Mouse (Mus musculus): ENCODE measurements at regions not wholly inside any gene's neighbourhood (a gene's known extent, or its start where the extent isn't known, plus 50 kb on each side); places are given as distances from the start of the nearest gene placed in this dataset.
A peak's percentile ranks its signal among the peaks of the same experiment; 100 is the strongest.

- DNase-seq (ENCODE audit: low spot score in 2 of 2) = peak; percentile 6 to 16
Measured at GRCm38 (mm10) chr10:100152821-100153220, 137.4 kb downstream of the Kitl start.

DNA sequence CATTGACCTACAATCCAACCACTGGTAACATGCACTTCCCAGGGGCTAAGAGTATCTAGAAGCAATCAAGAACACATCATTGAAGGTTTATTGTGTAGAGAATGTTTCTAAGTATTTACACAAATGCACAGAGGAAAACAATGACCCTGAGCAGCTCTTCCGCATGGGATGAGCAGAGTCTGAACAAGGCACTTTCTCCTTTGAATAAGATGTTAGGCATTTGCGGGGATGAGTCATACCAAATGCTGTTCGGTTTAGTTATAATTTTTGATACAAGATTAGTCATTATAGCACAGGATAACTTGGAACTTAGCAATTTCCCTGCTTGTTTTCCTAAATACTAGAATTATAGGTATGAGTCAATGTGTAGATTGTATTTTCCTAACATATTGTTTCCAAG is 137.9 kb downstream of the Kitl start:
- no peak for DNase-seq (ENCODE audit: low spot score in 2 of 2)

DNA sequence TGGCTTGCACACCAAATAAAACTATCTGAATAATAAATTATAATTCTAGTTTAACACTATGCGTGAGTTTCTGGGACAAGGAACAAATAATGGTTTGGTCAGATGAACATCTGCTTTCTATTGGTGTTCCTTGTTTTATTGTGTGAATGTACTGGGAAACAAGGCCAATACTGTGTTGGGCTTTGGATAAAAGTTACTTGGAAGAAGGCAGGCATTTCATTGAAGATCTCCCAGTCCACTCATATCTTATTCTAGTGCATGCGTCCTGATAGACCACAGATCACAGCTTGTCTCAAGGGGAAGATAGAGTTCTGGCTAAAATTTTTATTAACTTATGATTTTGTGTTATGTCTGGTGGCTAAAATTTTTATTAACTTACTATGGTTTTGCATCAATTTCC is 140.1 kb downstream of the Kitl start:
- DNase-seq (ENCODE audit: low spot score in 2 of 2) = no peak

- DNase-seq (ENCODE audit: low spot score in 2 of 2) = no peak
Measured at GRCm38 (mm10) chr10:100159843-100160531, 144.6 kb downstream of the Kitl start.

DNA sequence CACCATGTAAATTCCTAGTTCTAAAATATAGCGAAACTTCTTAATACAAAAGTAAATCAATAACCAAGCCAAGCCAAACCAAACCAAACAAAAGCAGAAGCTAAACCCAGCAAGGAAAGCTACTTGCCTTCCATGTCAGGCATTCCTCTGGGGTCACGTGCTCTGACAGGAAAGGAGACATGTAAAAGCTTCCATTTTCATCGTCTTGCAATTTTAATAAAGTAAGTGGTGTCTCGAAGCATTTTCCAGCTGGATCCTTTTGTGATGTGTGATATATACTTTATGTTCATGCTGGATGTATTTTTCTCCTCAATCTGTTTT is 145.1 kb downstream of the Kitl start:
- DNase-seq (ENCODE audit: low spot score in 2 of 2) = no peak

- no peak for DNase-seq (ENCODE audit: low spot score in 2 of 2)
Measured at GRCm38 (mm10) chr10:100161117-100161516, 145.7 kb downstream of the Kitl start.

GRCm38 (mm10) chr10:100164526-100164925 is 149.1 kb downstream of the Kitl start:
- DNase-seq (ENCODE audit: low spot score in 2 of 2) = no peak

GRCm38 (mm10) chr10:100170836-100171235 is 155.4 kb downstream of the Kitl start:
- DNase-seq (ENCODE audit: low spot score in 2 of 2) = no peak

DNA sequence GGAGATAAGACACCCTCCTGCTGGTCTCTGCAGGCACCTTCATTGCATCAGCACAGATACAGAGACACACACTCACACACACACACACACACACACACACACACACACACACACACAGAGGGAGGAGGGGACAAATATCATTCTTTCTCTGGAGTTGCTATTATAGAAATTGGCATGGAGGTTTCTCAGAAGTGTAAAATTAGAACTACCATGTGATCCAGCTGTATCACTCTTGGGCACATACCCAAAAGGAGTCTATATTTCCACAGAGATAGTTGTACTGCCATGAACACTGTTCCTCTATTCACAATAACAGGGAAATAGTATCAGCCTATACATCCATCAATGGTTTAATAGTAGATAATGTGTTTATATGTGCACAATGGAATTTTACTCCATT is 137.8 kb upstream of the Gm4301 start:
- DNase-seq (ENCODE audit: low spot score in 2 of 2) = no peak

- no peak for DNase-seq (ENCODE audit: low spot score in 2 of 2)
Measured at GRCm38 (mm10) chr10:100199090-100199690, 136.3 kb upstream of the Gm4301 start.

DNA sequence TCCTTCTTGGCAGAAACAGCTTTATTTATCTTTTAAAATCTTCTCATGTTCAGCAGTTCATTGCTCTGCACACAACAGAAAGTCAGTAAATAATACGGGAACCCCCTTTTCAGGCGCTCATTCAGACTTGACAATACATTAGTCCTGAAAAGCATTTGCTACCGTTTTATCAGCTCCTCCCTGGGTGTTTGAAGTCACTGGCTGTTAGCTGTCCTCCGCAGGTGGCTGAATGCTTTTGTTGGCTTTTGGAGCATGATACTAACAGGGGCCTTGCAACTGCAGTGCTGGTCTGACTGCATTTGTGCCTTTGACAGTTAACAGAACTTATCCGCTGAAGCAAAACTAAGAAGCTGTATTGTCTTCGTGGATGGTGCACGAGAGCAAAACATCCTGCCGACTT is 135.0 kb upstream of the Gm4301 start:
- DNase-seq (ENCODE audit: low spot score in 2 of 2) = no peak

GRCm38 (mm10) chr10:100206617-100207530 is 128.6 kb upstream of the Gm4301 start:
- DNase-seq (ENCODE audit: low spot score in 2 of 2) = no peak

DNA sequence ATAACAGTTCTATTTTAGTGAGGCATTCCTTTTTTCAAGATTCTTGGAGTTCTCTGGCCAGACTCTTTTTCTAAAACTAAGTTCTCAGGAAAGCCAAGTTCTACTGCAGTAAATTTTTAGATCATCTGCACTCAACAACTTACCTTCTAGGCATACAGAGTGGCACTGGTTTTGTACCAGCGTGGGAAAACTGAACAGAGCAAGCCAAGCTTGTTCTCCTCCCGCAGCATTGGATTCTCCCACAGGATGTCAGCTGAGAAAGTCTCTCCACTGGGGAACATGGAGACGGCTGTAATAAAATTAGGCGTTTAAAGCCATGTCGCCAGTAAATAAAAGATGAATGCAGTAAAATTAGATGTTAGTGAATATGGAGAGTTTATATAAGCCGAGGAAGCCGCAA is 124.8 kb upstream of the Gm4301 start:
- DNase-seq (ENCODE audit: low spot score in 2 of 2) = no peak

GRCm38 (mm10) chr10:100224459-100225097 is 110.9 kb upstream of the Gm4301 start:
- DNase-seq (ENCODE audit: low spot score in 2 of 2) = no peak

DNA sequence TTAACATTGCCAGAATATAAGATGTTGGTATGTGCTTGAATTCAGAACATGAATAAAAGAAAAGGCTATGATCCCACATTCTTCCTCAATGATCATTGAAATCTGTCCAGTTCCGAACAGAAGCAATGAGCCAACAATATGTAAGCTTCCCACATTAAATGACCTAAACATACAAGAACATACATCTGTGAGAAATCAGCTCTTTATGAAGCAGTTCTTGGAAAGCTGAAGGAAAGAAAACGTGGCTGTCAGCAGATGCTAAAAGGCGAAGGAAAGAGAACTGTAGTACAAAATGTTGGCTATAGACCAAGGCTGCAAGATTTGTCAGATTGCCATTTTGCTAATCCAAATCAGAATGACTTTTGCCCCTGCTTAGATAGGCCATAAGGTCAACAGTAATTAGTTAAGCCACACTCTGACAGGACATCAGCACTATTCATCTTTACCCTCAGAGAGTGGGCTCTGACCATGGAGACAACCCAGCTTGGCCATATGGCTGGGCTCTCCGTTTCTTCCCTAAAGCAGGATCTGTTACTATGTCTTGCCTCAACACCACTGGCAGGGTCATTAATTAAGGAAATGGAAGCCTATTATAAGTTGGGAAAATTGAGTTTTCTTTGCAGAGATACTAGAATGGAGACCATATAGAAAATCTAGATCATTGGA is 76.1 kb upstream of the Gm4301 start:
- no peak for DNase-seq (ENCODE audit: low spot score in 2 of 2)

- no peak for DNase-seq (ENCODE audit: low spot score in 2 of 2)
Measured at GRCm38 (mm10) chr10:100263447-100263846, 72.0 kb upstream of the Gm4301 start.

DNA sequence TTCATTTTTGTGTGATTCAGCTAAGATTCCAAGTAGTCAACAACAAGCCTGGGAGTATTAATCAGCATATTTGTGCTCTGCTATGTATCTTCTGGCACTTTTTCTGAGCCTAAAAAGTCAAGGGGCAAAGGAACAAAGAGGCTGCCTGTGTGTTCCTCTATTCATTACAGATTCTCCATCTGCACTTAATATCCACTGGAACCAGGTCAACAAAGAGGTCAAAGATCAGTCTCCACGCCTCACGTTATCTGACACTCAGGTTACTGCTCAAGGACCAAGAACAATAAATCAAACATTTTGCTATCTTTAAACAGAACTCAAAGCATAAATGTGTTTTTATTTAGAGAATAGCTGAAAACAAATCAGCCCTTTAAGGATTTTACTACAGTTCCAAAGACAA is 71.4 kb upstream of the Gm4301 start:
- DNase-seq (ENCODE audit: low spot score in 2 of 2) = no peak

DNA sequence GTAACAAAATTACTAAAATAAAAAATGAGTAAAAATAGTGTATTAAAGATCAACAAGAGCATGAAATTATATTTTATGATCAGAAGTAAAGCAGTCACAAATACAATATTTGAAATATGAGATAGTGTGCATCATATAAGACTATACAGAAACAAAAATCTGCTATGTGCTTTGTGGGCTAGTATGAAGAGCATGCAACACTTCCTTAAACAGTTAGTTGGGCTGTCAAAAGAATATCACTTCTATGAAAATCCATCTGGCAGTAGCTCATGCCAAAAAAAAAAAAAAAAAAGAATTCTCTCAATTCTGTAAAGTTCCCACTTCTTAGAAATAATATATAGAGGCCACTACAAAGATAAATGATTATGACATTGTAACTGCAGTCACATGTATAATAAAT is 53.0 kb upstream of the Gm4301 start:
- DNase-seq (ENCODE audit: low spot score in 2 of 2) = no peak
